Mouse (Mus musculus) limb, embryonic 14.5 days (tissue): ENCODE results near the gene Birc5. TPM values are rescaled to one million over a fixed set of nuclear protein-coding genes. Genes with fewer than 3 reads are reported as not detected.

Experiments
- ATAC-seq: fragments of 200-750 bp; cut with Nextera tagmentation; 2 replicates; pipeline ENCODE4 v1.8.0; 2017; ENCODE audit warnings: low read depth, moderate number of reproducible peaks, moderate TSS enrichment; ENCODE audit not compliant: low FRiP score
- DNase-seq: peaks from one replicate; pipeline ENCODE4 v3.0.0-alpha.2; 2015; ENCODE audit warnings: low spot score
- H3K27ac ChIP-seq: fragments of 300-500 bp; sonication (generic); replicated peaks from 2 replicates; pipeline ENCODE4 v1.5.1; 2014; ENCODE audit warnings: low read depth, mild to moderate bottlenecking, low read length, moderate library complexity, mixed read lengths
- H3K27me3 ChIP-seq: fragments of 300-500 bp; sonication (generic); 2 replicates; pipeline ENCODE4 v1.6.1; 2014; ENCODE audit warnings: low read length, mixed read lengths; ENCODE audit not compliant: control insufficient read depth, insufficient read depth
- H3K36me3 ChIP-seq: fragments of 300-500 bp; sonication (generic); 2 replicates; pipeline ENCODE4 v1.6.1; 2014; ENCODE audit warnings: mild to moderate bottlenecking, low read length, moderate library complexity, mixed read lengths; ENCODE audit not compliant: control insufficient read depth, insufficient read depth
- H3K4me1 ChIP-seq: fragments of 300-500 bp; sonication (generic); 2 replicates; pipeline ENCODE4 v1.6.1; 2014; ENCODE audit warnings: antibody characterized with exemption, low read length, mixed read lengths; ENCODE audit not compliant: control insufficient read depth, insufficient read depth
- H3K4me2 ChIP-seq: fragments of 300-500 bp; sonication (generic); replicated peaks from 2 replicates; pipeline ENCODE4 v1.6.1; 2014; ENCODE audit warnings: low read depth, mild to moderate bottlenecking, low read length, moderate library complexity; ENCODE audit not compliant: severe bottlenecking
- H3K4me3 ChIP-seq: fragments of 300-500 bp; sonication (generic); replicated peaks from 2 replicates; pipeline ENCODE4 v1.5.1; 2014; ENCODE audit warnings: low read length
- H3K9ac ChIP-seq: fragments of 300-500 bp; sonication (generic); 2 replicates; pipeline ENCODE4 v1.6.1; 2014; ENCODE audit warnings: mild to moderate bottlenecking, low read depth, low read length, moderate library complexity; ENCODE audit not compliant: severe bottlenecking
- H3K9me3 ChIP-seq: fragments of 300-500 bp; sonication (generic); 2 replicates; pipeline ENCODE4 v1.6.1; 2016; ENCODE audit warnings: low read length; ENCODE audit not compliant: control insufficient read depth
- POLR2A ChIP-seq: fragments of 200-500 bp; IDR thresholded peaks from 2 replicates; pipeline ENCODE4 v1.8.0; 2012; ENCODE audit warnings: inconsistent platforms, mild to moderate bottlenecking, moderate library complexity, borderline replicate concordance; ENCODE audit not compliant: insufficient read depth, insufficient read length; ENCODE audit errors: extremely low read depth
- WGBS: fragments of 180-500 bp; shearing (Covaris S2); extraction: QIAGEN DNeasy Blood & Tissue Kit; methylation state at CpG from one replicate; pipeline ENCODE4 v1.1.7; 2014; 5-methylcytosine and 5-hydroxymethylcytosine counted together
- polyA plus RNA-seq, 2 experiments: library from polyadenylated mRNA; depleted of rRNA in 1 of 2; stranded (reverse) in 1 of 2; unstranded in 1 of 2; fragments of >200 nt; fragmentation: Nextera tagmentation in 1 of 2; extraction: Ambion mirVana in 1 of 2; gene quantifications; 2 replicates each; pipeline versions ENCODE4 v1.2.1 to v1.2.3; 2012 to 2014

The Birc5 gene
- polyA plus RNA-seq, 2 experiments: 138 to 267 TPM

DNA sequence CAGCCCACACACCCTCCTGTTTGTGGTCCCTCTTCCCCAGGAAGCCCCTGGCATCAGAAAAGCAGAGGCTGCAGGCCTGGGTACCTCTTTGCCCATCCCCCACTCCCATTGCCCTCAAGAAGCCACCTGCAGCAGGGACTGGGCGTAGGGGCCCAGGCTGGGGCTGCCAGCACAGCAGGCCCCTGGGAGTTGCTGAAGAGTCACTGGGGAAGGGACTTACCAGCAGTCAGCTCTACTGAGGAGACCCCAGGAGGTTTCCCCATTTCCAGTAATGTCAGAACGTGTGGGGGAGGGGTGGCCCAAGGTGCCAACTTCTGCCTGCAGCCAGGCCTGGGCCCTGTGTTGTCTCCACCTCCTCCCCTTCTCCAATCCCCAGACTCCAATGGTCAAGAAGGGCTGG, 53.2 kb downstream of the Birc5 start:
- Histone ChIP-seq H3K36me3 (no peaks in the 10 kb centered on the region), H3K4me1 (no peaks in the 10 kb centered on the region), H3K27ac (no peak overlapping the region), H3K4me2 (no peak overlapping the region), H3K9me3 (no peaks in the 10 kb centered on the region), H3K27me3 (no peaks in the 10 kb centered on the region), H3K4me3 (no peak overlapping the region), H3K9ac (no peak overlapping the region)
- 46% methylated on average over 2 of the region's 2 CpGs for WGBS
- DNase-seq (no peak), ATAC-seq (no peak)
- no peak for TF ChIP-seq POLR2A

DNA sequence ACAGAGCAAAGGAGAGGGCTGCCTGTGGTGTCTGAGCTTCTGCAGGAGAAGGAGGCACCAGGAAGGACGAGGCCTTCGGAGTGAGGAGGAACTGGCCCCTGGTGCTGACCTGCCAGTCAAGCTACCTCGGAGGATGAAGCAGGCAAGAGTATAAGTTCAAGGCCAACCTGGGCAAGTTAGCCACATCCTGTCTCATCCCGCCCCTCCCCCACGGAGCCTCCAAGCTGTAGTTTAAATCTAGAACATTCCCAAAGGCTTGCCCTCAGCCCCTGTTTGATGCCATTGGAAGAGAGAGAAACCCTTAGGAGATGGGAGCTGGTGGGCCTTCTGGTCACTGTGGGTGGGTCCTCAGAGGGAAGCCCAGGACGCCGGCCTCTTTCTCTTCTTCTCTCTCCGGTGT, 55.4 kb downstream of the Birc5 start:
- Histone ChIP-seq H3K9ac (no peak overlapping the region), H3K9me3 (no peaks in the 10 kb centered on the region), H3K4me1 (no peaks in the 10 kb centered on the region), H3K27me3 (no peaks in the 10 kb centered on the region), H3K4me3 (no peak overlapping the region), H3K36me3 (no peaks in the 10 kb centered on the region), H3K27ac (no peak overlapping the region), H3K4me2 (no peak overlapping the region)
- 87% methylated on average over 8 of the region's 8 CpGs for WGBS
- no peak for DNase-seq
- no peak for ATAC-seq
- TF ChIP-seq POLR2A: no peak

Other genes starting within 250 kb of the Birc5 start
- gene Tnrc6c, start 195.0 kb upstream of the Birc5 start, polyA plus RNA-seq (2012; rRNA removed): 34.7 and 43.7 TPM in 2 replicates
- gene Tnrc6c, start 195.0 kb upstream of the Birc5 start, polyA plus RNA-seq (2014; fragmentation: Nextera tagmentation; extraction: Ambion mirVana): 18.1 and 21.1 TPM in 2 replicates
- gene Tmc8, start 67.2 kb upstream of the Birc5 start, polyA plus RNA-seq (2012; rRNA removed): 3.1 and 4.6 TPM in 2 replicates
- gene Tmc8, start 67.2 kb upstream of the Birc5 start, polyA plus RNA-seq (2014; fragmentation: Nextera tagmentation; extraction: Ambion mirVana): 1.1 and 1.2 TPM in 2 replicates
- 28.2 and 31.1 TPM in 2 replicates for gene Tmc6, start 67.1 kb upstream of the Birc5 start, polyA plus RNA-seq (2012; rRNA removed)
- gene Tmc6, start 67.1 kb upstream of the Birc5 start, polyA plus RNA-seq (2014; fragmentation: Nextera tagmentation; extraction: Ambion mirVana): 19.0 and 24.5 TPM in 2 replicates
- 0.11 and 0.41 TPM in 2 replicates for gene 6030468B19Rik, start 51.6 kb upstream of the Birc5 start, polyA plus RNA-seq (2012; rRNA removed)
- gene 6030468B19Rik, start 51.6 kb upstream of the Birc5 start, polyA plus RNA-seq (2014; fragmentation: Nextera tagmentation; extraction: Ambion mirVana): not detected in 2 replicates
- gene Gm20708, start 39.6 kb upstream of the Birc5 start, polyA plus RNA-seq (2012; rRNA removed): 0.17 and 0.62 TPM in 2 replicates
- 0.59 and 0.92 TPM in 2 replicates for gene Gm20708, start 39.6 kb upstream of the Birc5 start, polyA plus RNA-seq (2014; fragmentation: Nextera tagmentation; extraction: Ambion mirVana)
- gene Syngr2, start 39.6 kb upstream of the Birc5 start, polyA plus RNA-seq (2012; rRNA removed): 41.4 and 58.5 TPM in 2 replicates
- gene Syngr2, start 39.6 kb upstream of the Birc5 start, polyA plus RNA-seq (2014; fragmentation: Nextera tagmentation; extraction: Ambion mirVana): 68.3 and 75.8 TPM in 2 replicates
- 10.4 TPM in 2 replicates for gene Afmid, start 23.3 kb upstream of the Birc5 start, polyA plus RNA-seq (2012; rRNA removed)
- gene Afmid, start 23.3 kb upstream of the Birc5 start, polyA plus RNA-seq (2014; fragmentation: Nextera tagmentation; extraction: Ambion mirVana): 4.6 and 5.3 TPM in 2 replicates
- gene Tk1, start 23.2 kb upstream of the Birc5 start, polyA plus RNA-seq (2012; rRNA removed): 160 and 175 TPM in 2 replicates
- gene Tk1, start 23.2 kb upstream of the Birc5 start, polyA plus RNA-seq (2014; fragmentation: Nextera tagmentation; extraction: Ambion mirVana): 128 and 132 TPM in 2 replicates
- not detected in 2 replicates for gene Tmem235, start 11.5 kb downstream of the Birc5 start, polyA plus RNA-seq (2012; rRNA removed)
- gene Tmem235, start 11.5 kb downstream of the Birc5 start, polyA plus RNA-seq (2014; fragmentation: Nextera tagmentation; extraction: Ambion mirVana): not detected in 2 replicates
- gene Tha1, start 24.2 kb downstream of the Birc5 start, polyA plus RNA-seq (2012; rRNA removed): 6.5 and 6.9 TPM in 2 replicates
- gene Tha1, start 24.2 kb downstream of the Birc5 start, polyA plus RNA-seq (2014; fragmentation: Nextera tagmentation; extraction: Ambion mirVana): 3.4 and 4.1 TPM in 2 replicates
- 18.4 and 21.3 TPM in 2 replicates for gene Socs3, start 120.8 kb downstream of the Birc5 start, polyA plus RNA-seq (2012; rRNA removed)
- 6.4 and 8.6 TPM in 2 replicates for gene Socs3, start 120.8 kb downstream of the Birc5 start, polyA plus RNA-seq (2014; fragmentation: Nextera tagmentation; extraction: Ambion mirVana)
- gene Pgs1, start 137.0 kb downstream of the Birc5 start, polyA plus RNA-seq (2012; rRNA removed): 36.2 and 41.7 TPM in 2 replicates
- gene Pgs1, start 137.0 kb downstream of the Birc5 start, polyA plus RNA-seq (2014; fragmentation: Nextera tagmentation; extraction: Ambion mirVana): 30.5 and 35.9 TPM in 2 replicates